Mouse (Mus musculus) liver, adult 10 weeks (tissue): ENCODE data around the gene Pkib. TPM values are rescaled to one million over a fixed set of nuclear protein-coding genes. Genes with fewer than 3 reads are reported as not detected.

Experiments
- polyA plus RNA-seq: library from polyadenylated mRNA; stranded (reverse); fragments of 350-450 nt; fragmentation: Illumina TruSeq; extraction: RNeasy Lipid Tissue Mini Kit (QIAGEN cat#74804); gene quantifications from one replicate; pipeline ENCODE4 v1.2.3, GENCODE M21; 2014; ENCODE audit warnings: low read depth, low replicate concordance

Pkib gene
- polyA plus RNA-seq, result 1.1 TPM

GRCm38 (mm10) chr10:57631896-57632867 lies at the start of gene Pkib:
Pkib (plus strand) TSS chr10:57631981.

GRCm38 (mm10) chr10:57784876-57785150 lies 153.0 kb downstream of the Pkib start, which contains the start of gene Fabp7:
Fabp7 (plus strand) TSS chr10:57784881.

Other genes starting within 250 kb of the Pkib start
- 84.0 TPM for gene Hsf2, start 145.6 kb upstream of the Pkib start, polyA plus RNA-seq
- 395 TPM for gene Serinc1, start 99.5 kb upstream of the Pkib start, polyA plus RNA-seq
- gene Fabp7, start 152.9 kb downstream of the Pkib start, polyA plus RNA-seq, result 10.1 TPM
- 98.1 TPM for gene Smpdl3a, start 162.4 kb downstream of the Pkib start, polyA plus RNA-seq